Mouse (Mus musculus) heart, adult 11 months (tissue): ENCODE results near the gene Tex36.

Source experiments
- DNase-seq: peaks from one replicate; pipeline ENCODE4 v3.0.0; 2022

Tex36 gene

GRCm38 (mm10) chr7:133602058-133602457 is at the start of gene Tex36:
Gene Tex36, minus strand, starts transcription at chr7:133602158.
- no peak for DNase-seq

- no peak for DNase-seq
These were observed 43.8 kb upstream of the Tex36 start for GRCm38 (mm10) chr7:133645716-133646115.

DNA sequence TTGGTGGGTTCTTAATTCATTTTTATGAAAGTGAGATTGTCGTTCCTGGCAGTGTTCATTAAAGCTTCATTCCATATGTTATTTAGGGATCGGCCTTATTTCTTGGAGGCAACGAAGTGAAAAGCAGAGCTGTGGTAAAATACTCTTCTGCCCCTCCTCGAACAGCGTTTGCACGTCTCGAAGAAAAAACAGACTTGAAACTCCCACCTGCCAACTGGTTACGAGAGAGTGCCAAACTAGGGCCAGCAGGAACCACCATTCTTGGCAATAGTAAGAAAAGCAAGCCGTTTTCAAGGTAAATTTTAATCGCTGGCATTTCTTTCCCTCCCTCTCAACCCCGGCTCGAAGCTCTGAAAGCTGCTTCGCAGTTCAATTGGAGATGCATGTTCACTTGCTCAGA is 36.9 kb upstream of the Tex36 start:
- DNase-seq = no peak

DNA sequence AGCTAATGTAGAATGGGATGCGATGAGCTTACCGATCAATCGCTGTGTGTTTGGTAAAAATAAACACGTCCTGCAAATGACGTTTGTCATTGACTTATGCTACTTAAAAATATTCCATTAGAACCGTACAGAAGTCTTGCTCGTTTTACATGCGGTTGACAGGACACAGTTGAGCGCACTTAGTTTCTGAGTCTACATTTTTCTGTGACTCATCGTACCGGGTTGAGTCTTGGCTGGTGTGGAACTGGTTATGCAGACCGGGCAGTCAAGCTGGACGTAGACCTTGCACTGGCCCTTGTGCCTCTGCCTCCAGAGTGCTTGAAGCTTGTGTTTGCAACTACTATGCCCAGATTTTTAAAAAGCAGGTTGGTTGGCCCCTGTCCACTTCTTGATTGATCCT is 36.3 kb upstream of the Tex36 start:
- peak; percentile 88 for DNase-seq

GRCm38 (mm10) chr7:133637361-133638305 is 35.7 kb upstream of the Tex36 start, which contains the start of gene Edrf1:
Gene Edrf1, plus strand, starts transcription at chr7:133637543.
- DNase-seq = peak; percentile 100

GRCm38 (mm10) chr7:133636738-133637352 is 34.9 kb upstream of the Tex36 start:
- DNase-seq = peak; percentile 95

- no peak for DNase-seq
These were observed 33.1 kb upstream of the Tex36 start for GRCm38 (mm10) chr7:133634932-133635650.

DNA sequence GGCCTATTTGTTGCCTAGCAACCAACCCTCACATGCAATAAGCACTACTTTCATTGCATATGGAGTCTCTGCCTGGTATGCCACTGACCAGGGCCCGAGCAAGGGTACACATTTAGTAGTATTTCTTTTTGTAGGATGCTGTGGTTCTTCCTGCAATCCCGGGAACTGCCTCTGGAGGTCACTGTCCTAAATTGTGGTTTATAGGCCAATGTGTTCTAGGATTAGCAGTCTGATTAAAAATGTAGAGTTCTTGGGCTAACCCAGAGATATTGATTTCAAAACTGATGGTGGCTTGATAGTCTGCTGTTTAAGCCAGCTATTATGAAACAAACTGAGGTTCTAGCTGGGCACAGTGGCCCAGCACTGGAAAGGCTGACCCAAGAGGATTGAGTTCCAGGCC is 30.5 kb upstream of the Tex36 start:
- no peak for DNase-seq

DNA sequence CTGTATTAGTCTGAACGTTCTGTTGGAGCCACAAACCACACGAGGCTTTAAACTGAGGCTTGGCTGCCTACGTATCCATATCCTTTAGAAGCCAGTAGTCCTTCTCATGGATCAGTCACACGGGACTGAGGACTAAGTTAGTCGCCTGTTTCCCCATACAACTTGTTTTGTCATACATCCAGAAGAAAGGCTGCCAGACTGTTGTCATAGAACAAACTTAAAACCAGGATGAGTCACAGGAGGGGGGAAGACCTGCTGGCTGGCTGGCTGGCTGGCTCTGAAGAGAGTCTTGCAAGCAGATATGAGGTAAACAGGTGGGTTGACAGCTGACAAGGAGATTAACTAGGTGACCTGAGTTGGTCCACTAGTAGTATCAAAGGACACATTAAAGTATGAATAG is 28.9 kb upstream of the Tex36 start:
- DNase-seq = no peak

GRCm38 (mm10) chr7:133627184-133627936 is 25.4 kb upstream of the Tex36 start:
- no peak for DNase-seq

DNA sequence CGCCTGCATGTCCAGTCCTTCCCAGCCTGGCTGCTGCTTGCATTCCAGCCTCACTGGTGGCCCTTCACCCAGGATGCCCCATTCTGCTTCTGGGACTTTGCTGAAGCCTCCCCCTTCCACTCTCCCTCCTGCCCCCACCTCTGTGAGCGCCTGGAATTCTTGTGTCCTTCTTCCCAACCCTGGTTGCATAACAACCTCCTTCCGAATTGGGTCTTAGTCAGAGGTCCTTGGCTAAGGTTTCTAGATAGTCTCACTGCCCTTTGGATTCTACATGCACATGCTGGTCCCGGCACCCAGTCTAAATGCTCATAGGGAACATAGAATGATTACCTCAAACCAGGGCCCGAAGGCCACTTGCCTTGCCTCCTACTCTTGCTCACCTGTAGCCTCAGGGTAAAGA is 21.3 kb upstream of the Tex36 start:
- no peak for DNase-seq

GRCm38 (mm10) chr7:133620721-133621120 is 18.8 kb upstream of the Tex36 start:
- no peak for DNase-seq

- no peak for DNase-seq
These were observed 11.0 kb upstream of the Tex36 start for GRCm38 (mm10) chr7:133612981-133613380.

GRCm38 (mm10) chr7:133609585-133609984 is 7.6 kb upstream of the Tex36 start:
- no peak for DNase-seq

DNA sequence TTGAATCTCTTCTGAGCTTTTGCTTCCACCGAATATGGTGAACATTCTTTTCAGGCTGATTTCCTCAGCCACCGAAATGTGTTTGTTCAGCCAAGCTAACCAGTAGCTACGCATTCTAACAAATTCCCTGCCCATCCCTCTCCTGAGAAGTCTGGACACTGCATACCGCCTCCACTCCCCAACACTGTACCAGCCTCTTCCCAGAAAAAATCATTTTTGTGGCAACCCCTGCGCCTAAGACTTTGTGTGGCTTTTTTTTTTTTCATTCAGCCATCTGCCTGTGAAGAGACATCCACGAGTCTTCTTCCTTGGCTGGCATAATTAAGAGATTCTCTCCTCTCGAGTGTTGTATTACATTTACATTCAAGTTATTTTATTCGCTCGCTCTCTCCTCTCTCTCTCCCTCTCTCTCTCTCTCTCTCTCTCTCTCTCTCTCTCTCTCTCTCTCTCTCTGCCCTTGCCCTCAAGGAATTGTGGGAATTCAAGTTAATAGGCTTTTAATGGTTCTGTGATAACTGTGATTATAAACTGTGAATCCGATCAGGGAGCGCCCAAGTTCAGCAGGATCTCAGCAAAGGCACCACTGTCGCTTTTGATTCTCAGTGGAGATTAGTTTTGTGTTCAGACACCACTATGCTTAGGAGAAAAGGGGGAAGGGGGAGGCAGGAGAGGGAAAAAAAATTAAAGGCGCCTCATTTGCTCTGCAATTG is 6.8 kb upstream of the Tex36 start:
- no peak for DNase-seq

GRCm38 (mm10) chr7:133607883-133608575 is 6.1 kb upstream of the Tex36 start:
- DNase-seq = no peak

GRCm38 (mm10) chr7:133607331-133607730 is 5.4 kb upstream of the Tex36 start:
- no peak for DNase-seq

GRCm38 (mm10) chr7:133604427-133605081 is 2.6 kb upstream of the Tex36 start:
- DNase-seq = no peak

DNA sequence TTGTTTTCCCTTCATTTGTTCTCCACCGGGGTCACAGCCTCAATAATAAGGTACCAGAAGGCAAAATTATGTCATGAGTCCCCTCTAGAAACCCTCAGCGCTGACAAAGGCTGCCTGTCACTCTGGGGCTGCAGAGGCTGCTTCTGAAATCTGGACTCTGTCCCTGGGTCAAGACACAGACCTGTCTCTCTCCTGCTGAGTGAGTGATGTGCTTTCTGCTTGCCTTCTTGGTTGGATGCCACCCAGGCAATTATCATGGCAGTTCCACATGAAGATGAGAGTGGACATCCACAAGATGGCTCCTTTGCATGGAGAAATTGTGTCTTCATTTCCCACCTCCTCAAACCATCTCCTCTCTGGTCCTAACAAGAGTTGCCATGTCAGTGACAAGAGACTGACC is 1.2 kb upstream of the Tex36 start:
- no peak for DNase-seq

DNA sequence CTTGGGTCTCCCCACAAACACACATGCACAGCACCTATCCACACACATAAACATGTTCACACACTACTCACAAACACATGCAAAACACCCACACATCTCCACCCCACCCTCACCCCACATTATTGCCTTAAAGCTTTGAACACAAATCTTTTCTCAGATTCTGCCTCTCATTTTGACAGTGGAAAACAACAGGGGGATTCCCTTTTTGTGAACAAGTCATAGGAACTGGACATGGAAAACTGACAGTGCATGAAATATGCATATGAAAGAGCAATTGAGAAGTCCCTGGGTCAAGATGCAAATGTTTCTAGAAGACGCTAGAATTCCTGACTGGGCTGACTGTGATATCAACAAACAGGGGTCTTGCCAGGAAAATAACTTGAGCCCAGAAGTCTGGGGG is 1.4 kb downstream of the Tex36 start:
- DNase-seq = no peak

GRCm38 (mm10) chr7:133591750-133592149 is 10.2 kb downstream of the Tex36 start:
- DNase-seq = peak; percentile 58
